Comparison of ENCODE assay signal across 8 mouse cellular contexts in genomic region chr9:100642186-100642839, GRCm38 (mm10). TPM values are rescaled to one million over a fixed set of nuclear protein-coding genes. Genes with fewer than 3 reads are reported as not detected.
DNase-seq lines count a peak whose midpoint lies in the region; ATAC-seq and TF ChIP-seq lines count a peak whose summit lies in the region.

No protein-coding gene starts in this region.

- peaks cover 4% of the 10 kb centered on the region; the same call in 1 of the 2 replicates for H3K4me1 ChIP-seq in kidney, adult 2 months (ENCODE audit: control insufficient read depth, insufficient read depth, low read length)
- peaks cover 13% of the 10 kb centered on the region for H3K4me1 ChIP-seq in heart, embryonic 16.5 days (ENCODE audit: control insufficient read depth, insufficient read depth, low read length)
- peaks cover 12% of the 10 kb centered on the region for H3K4me1 ChIP-seq in limb, embryonic 14.5 days (ENCODE audit: control insufficient read depth, insufficient read depth, low read length)
- 0 out of 2 replicates have a peak, but pooled peaks cover 4% of the 10 kb centered on the region for H3K4me1 ChIP-seq in stomach, embryonic 15.5 days

- peak overlapping the region; percentile 84 for H3K27ac ChIP-seq in kidney, adult 2 months (ENCODE audit: insufficient read depth, low read depth, low read length)
- H3K27ac ChIP-seq in heart, embryonic 16.5 days (ENCODE audit: low read length), result peak overlapping the region; percentile 99
- H3K27ac ChIP-seq in limb, embryonic 14.5 days (replicated peaks; ENCODE audit: low read depth, low read length), result peak overlapping the region; percentile 98
- H3K27ac ChIP-seq in stomach, embryonic 15.5 days, result peak overlapping the region; percentile 99

- TF ChIP-seq CTCF in kidney, adult 2 months (conservative IDR thresholded peaks at IDR 0.05; ENCODE audit: insufficient read depth, insufficient read length, low read depth, low read length), result no peak

- peak overlapping the region; percentile 84 for H3K9ac ChIP-seq in heart, embryonic 16.5 days (ENCODE audit: low read length)
- peak overlapping the region; percentile 65 for H3K9ac ChIP-seq in limb, embryonic 14.5 days (ENCODE audit: low read depth, low read length, severe bottlenecking)
- H3K9ac ChIP-seq in stomach, embryonic 15.5 days, result peak overlapping the region; percentile 45; the same call in 1 of the 2 replicates

- peak; percentile 86 for DNase-seq in kidney, adult 2 months
- DNase-seq in kidney, adult 18-20 months, result no peak
- DNase-seq in B cell, adult 2 months, result peak; percentile 30 to 31
- DNase-seq in c-Kit-negative CD71-positive TER-119-positive erythroid progenitor cells, embryonic 14.5 days (ENCODE audit: low read depth, low spot score), result peak; percentile 16
- peak; percentile 66 for DNase-seq in limb, embryonic 14.5 days (ENCODE audit: low spot score)

- peak overlapping the region; percentile 49 for H3K4me3 ChIP-seq in kidney, adult 2 months (ENCODE audit: insufficient read depth, low read depth, low read length)
- peak overlapping the region; percentile 86 for H3K4me3 ChIP-seq in heart, embryonic 16.5 days (ENCODE audit: low read length)
- H3K4me3 ChIP-seq in limb, embryonic 14.5 days (replicated peaks; ENCODE audit: low read length), result peak overlapping the region; percentile 79
- H3K4me3 ChIP-seq in stomach, embryonic 15.5 days (replicated peaks), result peak overlapping the region; percentile 81

- TF ChIP-seq POLR2A in kidney, adult 2 months (IDR thresholded peaks at IDR 0.05; ENCODE audit: low read depth, low read length), result no peak
- TF ChIP-seq POLR2A in limb, embryonic 14.5 days (IDR thresholded peaks at IDR 0.05; ENCODE audit: borderline replicate concordance, extremely low read depth, insufficient read depth, insufficient read length), result no peak

- no peak; the same call in 1 of the 2 replicates for ATAC-seq in heart, embryonic 16.5 days (replicated peaks; ENCODE audit: extremely low read depth, insufficient read depth, low FRiP score)
- no peak for ATAC-seq in limb, embryonic 14.5 days (ENCODE audit: low FRiP score, low read depth)
- no peak for ATAC-seq in stomach, embryonic 15.5 days (ENCODE audit: insufficient read depth, low FRiP score, low read depth)
- ATAC-seq in frontal cortex, adult (ENCODE audit: low TSS enrichment), result no peak

- no peaks in the 10 kb centered on the region for H3K27me3 ChIP-seq in kidney, adult 2 months (replicated peaks; ENCODE audit: control insufficient read depth, insufficient read depth, low read length)
- H3K27me3 ChIP-seq in heart, embryonic 16.5 days (ENCODE audit: control insufficient read depth, insufficient read depth, low read length), result no peaks in the 10 kb centered on the region
- no peaks in the 10 kb centered on the region for H3K27me3 ChIP-seq in limb, embryonic 14.5 days (ENCODE audit: control insufficient read depth, insufficient read depth, low read length)
- H3K27me3 ChIP-seq in stomach, embryonic 15.5 days (replicated peaks), result no peaks in the 10 kb centered on the region

- H3K4me2 ChIP-seq in heart, embryonic 16.5 days (ENCODE audit: low read depth, low read length), result peak overlapping the region; percentile 77
- peak overlapping the region; percentile 73 for H3K4me2 ChIP-seq in limb, embryonic 14.5 days (replicated peaks; ENCODE audit: low read depth, low read length, severe bottlenecking)
- peak overlapping the region; percentile 78 for H3K4me2 ChIP-seq in stomach, embryonic 15.5 days

- H3K9me3 ChIP-seq in heart, embryonic 16.5 days (replicated peaks; ENCODE audit: control insufficient read depth, low read length), result no peaks in the 10 kb centered on the region
- H3K9me3 ChIP-seq in limb, embryonic 14.5 days (ENCODE audit: control insufficient read depth, low read length), result no peaks in the 10 kb centered on the region
- H3K9me3 ChIP-seq in stomach, embryonic 15.5 days, result no peaks in the 10 kb centered on the region

- H3K36me3 ChIP-seq in kidney, adult 2 months (ENCODE audit: control insufficient read depth, insufficient read depth, low read length), result no peaks in the 10 kb centered on the region
- H3K36me3 ChIP-seq in heart, embryonic 16.5 days (ENCODE audit: control insufficient read depth, insufficient read depth), result no peaks in the 10 kb centered on the region
- H3K36me3 ChIP-seq in limb, embryonic 14.5 days (ENCODE audit: control insufficient read depth, insufficient read depth, low read length), result no peaks in the 10 kb centered on the region
- no peaks in the 10 kb centered on the region for H3K36me3 ChIP-seq in stomach, embryonic 15.5 days

- 1% methylated on average over 16 of the region's 16 CpGs for WGBS in kidney, adult 2 months
- WGBS in heart, embryonic 16.5 days, result under 1% methylated on average over 16 of the region's 16 CpGs
- 3% methylated on average over 16 of the region's 16 CpGs for WGBS in limb, embryonic 14.5 days
- under 1% methylated on average over 16 of the region's 16 CpGs for WGBS in stomach, embryonic 15.5 days

RNA-seq across cellular contexts. Expression of gene Stag1, which starts 44.7 kb away (rescaled TPM):
- polyA plus RNA-seq in kidney, adult 2 months (2012; rRNA removed), result 3.4 and 5.1 TPM in 2 replicates
- polyA plus RNA-seq in heart, embryonic 16.5 days (2015; fragmentation: Nextera tagmentation; extraction: Ambion mirVana), result 22.9 and 23.9 TPM in 2 replicates
- polyA plus RNA-seq in limb, embryonic 14.5 days (2012; rRNA removed), result 23.9 and 35.0 TPM in 2 replicates
- 45.5 and 50.9 TPM in 2 replicates for polyA plus RNA-seq in limb, embryonic 14.5 days (2014; fragmentation: Nextera tagmentation; extraction: Ambion mirVana)
- polyA plus RNA-seq in stomach, embryonic 15.5 days (2015; fragmentation: Nextera tagmentation; extraction: Ambion mirVana), result 40.9 and 42.6 TPM in 2 replicates
